Mouse (Mus musculus) layer of hippocampus, adult 11-12 months (tissue): ENCODE measurements around the gene Tle3.

Source experiments
- DNase-seq: peaks from one replicate; pipeline ENCODE4 v3.0.0; 2022; ENCODE audit warnings: low spot score

The Tle3 gene

DNA sequence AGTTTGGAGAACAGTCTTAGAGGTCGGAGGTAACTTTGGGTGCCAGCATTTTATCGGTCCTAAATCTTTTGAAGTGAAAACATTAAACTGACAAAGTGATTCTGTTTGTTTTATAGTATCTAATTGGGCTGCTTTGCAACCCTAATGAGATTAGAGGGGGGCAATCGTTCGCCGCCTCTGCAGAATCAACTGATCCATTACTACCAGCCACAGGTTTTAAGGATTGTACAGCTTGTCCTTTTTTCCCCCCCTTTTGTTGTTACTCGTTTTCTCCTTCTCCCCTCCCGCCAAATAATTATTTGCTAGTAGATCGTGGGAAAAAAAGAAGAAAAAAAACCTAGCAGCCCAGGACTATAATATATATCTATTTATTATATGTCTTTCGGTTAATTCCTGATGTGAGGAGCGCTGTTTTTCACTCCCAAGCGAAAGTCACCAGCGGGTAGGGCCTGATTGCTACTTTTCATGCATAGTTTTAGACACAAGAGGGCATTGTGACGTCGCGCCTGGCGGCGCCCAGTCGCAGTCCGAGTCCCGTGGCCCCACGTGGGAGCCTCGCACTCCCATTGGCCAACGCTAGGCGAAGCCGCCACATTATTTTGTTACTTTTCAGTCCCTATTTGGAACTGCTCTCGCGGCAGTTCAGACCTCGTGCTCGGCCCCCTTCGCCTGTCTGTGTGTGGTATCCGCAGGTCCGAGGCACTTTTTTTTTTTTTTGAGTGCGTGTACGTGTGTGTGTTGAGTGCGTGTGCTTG is at the start of gene Tle3:
Gene Tle3, plus strand, starts transcription at position 612 of the 755 bp plus-strand sequence.
- DNase-seq: peak; percentile 99

DNA sequence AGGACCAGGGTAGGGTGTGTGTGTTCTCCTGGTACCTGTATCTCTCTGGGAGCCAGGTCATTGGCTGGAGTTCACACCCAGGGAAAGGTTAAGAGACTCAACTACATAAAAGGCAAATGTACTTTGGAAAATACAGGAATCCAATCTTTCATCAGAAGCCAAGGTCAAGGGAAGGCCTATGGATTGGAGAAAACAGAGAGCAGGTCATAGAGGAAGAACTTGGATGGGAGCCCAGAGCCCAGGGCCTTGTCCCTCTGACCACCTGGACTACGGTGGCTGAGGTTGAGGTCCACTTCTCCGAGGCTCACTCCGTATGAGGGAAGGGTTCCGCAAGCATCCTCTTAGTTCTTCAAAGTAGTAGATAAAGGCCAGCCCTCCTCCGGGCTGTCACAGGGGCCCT is 48.9 kb upstream of the Tle3 start:
- no peak for DNase-seq

DNA sequence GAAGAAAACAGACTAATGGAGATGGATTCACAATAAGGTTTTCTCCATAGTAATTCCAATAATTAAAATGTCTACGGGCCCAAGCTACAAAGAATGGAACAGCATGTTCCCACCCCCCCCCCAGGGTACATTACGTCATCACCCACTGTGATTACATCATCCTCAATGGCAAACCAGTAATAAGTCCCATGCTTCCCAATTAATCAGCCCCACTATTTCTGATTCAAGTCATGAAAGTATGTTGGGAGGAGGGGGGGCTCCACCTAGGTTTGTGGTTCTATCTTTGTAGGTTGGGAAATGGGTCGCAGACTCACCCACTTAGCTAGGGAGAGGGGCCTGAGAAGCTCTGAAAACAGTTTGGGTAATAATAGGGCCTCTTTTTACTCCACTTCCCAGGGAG is 48.3 kb upstream of the Tle3 start:
- no peak for DNase-seq

DNA sequence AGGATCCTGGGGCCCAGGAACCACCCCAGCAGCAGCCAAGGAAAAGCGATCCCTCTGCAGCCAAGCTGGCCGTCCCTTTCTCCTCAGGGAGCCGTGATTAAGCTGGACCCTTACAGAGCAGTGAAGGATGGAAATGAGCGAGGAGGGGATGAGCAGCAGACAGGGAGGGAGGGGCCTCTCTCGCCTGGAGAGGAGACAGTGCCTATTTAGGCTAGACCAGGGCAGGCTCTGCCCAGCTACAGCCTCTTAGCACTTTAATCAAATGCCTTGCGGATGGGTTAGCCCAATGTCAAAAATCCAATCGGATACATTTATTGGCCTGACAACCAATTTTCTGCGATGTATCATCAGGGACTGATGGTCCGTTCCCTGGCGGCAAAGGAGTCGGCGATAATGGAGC is 47.8 kb upstream of the Tle3 start:
- no peak for DNase-seq

DNA sequence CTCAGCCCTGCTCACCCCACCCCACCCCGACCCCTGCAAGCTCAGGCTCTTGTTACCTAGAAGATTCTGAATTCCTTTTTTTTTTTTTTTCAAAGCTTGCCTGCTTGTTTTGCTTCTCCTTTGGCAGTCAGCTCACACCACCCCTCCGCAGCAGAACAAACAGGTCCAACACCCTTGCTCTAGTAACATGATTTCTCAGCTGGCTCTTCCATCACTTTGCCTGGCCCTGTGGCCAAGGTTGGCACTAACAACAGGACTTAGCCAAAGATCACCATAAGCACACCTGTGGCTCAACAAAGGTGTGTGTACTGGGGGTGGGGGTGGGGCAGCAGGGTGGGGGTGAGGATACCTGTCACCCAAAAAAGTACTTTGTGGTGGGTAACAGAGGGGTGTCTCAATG is 47.2 kb upstream of the Tle3 start:
- no peak for DNase-seq

DNA sequence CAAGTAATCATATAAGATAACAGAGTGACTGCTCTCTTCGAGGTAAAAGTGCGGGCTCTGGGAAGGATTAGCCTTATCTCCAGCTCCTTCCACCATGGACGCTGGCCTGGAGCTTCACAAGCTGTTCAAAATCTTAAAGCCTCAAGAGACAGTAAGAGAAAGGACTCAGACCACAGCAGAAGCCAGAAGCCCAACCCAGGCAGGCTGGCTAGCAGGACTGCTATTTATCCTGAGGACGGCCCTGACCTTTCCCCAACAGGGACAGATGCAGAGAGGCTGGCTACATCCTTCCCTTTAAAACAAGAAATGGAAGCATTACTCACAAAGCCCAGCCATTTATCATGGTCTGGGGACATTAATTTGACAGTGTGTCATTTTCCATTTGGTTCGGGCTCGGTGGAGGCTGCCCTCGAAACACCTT is 46.2 kb upstream of the Tle3 start:
- DNase-seq: no peak

DNA sequence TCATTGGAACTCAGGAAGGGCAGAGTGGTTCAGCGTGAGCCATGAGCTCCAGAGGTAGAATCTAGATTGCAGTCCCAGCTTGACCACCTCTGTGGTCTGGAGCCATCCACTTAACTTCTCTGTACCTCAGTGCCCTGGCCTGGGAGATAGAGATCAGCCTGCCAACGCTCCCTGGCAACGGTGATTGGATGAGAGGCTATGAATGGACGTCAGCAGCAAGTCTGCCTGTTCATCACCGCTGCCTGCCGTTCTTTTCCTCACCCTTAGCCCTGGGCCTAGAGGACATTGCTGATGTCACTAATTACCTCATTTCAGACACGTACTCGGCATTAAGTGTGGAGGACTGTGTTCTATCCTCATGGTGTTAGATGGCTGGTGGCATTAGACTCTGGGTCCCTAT is 45.2 kb upstream of the Tle3 start:
- no peak for DNase-seq

DNA sequence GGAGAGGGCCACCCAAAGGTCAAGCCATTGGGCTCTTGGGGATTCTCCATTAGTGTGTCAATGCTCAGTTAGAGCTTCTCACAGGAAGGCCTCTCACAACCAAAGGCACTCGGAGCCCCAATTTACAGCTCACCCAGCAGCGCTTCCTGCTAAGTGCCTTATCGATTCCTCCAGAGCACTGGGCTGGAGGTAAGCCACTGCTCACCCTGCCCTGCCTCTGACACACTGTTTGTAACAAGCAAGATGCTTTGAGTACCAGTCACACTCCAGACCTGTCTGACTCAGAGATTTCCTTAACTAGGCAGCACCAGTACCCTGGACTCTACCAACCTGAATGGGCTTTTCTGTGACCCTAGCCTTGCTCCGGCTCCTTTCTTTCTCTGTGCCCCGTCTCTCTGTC is 44.0 kb upstream of the Tle3 start:
- no peak for DNase-seq

DNA sequence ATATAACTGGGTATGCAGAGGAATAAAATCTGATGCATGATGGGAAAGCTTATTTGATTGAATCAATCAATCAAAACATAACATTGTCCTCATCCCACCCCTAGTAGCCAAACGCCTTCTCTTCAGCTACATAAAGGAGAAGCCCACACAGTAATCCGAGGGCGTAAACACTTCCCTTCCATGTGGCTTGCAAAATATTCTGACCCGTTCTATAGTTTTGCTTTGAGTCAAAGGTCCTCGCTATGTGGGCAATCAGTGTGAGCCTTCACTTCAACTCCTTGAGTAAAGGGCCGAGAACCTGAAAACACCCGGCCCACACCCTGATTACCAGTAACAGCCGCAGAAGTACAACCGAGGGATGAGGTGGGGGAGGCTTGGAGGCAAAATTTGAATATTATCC is 41.4 kb upstream of the Tle3 start:
- DNase-seq: no peak

DNA sequence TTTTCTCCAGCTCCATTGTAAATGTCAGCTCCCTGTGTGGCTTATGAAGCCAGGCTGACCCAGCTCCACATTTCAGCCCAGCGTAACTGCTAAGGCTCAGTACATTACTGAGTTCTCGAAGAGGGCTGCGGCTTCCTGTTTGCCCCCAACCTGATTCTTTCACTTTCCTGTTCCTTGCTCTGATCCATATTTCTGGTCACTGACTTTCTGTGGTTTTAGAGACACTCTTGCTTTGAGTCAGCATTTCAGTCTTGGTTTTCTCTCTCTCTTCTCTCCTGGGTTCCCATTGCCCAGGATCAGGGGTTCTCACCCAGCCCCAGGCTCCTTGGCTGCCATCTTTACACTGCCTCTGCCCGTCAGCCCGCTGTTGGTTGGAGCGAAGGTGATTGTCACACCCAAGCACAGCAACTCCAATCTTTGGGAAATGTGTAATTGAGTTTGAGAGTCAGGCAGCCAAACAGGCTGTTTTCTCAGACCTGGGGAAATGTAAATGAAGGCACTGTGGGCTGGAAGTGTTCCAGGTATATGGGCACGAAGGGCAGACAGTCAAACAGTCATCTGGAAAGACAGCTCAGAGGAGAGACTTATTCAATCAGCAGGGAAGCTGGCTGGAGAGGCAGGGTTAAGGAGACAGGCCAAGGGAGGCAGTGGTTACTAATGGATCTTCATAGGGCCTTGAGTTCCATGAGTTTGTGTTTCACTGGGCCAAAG is 39.8 kb upstream of the Tle3 start:
- DNase-seq: no peak

DNA sequence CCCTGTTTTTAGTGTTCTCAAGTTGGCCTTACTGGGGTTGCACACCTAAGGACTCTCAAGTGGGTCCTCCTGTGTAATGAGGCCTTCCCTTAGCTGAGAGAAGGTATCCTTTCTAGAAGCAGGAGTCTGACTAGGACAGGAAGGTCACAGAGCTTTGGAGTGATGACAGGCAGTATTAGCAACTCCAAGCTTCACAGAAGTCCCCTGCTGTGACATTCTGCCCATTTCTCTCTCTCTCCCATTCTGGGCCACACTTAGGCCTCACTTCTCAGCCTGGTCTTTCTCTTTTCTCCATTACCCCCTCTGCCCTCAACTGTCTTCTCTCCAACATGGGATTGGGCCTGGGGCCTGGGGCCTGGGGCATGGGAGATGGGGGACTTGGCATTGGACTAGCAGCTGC is 36.0 kb upstream of the Tle3 start:
- no peak for DNase-seq

DNA sequence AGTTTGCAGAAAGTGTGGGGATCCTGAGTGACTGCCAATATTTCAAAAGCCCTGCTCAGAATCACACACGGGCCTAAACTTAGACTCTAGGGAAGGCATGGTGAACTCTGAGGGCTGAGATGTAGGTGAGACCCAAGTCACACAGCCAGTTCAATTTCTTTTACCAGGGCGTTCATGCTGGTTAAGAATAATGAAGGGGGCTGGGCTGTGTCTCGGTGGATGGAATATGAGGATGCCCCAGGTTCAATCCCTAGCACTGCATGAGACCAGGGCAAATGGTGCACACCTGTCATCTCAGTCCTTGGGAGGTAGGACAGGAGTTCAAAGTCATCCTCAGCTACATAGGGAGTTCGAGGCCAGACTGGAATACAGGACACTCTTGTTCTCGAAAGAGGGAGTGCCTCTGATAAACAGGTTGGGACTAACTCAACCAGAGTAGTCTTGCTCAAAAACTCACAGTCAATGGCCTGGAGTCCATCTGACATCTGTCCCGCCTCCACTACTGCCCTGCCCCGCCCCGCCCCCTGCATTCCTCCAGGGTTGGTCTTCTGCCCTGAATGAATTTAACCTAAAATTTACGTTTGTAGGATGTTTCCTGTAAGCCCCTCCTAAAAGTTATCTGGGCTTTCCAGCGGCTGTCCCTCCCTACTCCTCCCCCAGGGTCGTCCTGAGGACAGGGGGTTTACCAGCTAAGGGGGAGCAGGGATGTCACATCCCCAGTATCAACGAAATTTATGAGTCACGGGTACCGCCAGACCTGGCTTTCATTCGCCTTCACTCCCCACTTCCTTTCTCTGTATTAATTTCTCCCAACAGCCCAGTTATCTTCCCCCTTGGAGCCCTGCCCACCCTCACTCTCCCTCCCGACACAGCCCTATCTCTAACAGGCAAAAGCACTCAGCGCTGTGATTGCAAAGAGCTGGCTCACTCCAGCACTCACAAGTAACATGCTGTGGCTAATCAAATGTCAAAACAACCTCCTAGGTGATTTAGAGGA is 35.3 kb upstream of the Tle3 start:
- DNase-seq: no peak

DNA sequence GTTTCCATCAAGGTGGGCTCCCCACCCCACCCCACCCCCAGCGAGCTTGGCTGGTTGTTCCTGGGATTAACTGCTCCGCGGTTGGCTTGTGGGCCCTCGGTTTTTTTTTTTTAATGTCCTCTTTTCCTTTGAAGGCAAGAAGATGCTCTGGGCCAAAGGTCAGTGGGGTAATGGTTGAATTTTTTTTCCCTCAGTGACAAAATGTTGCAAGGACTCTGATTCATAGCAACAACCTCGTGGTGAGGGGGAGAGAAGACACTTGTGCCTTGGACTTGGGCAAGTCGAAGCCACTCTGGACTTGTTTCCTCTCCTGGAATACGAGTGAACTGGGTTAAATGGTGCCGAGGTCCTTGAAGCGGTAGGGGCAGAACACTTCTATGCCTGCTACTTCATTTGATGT is 34.5 kb upstream of the Tle3 start:
- DNase-seq: no peak

DNA sequence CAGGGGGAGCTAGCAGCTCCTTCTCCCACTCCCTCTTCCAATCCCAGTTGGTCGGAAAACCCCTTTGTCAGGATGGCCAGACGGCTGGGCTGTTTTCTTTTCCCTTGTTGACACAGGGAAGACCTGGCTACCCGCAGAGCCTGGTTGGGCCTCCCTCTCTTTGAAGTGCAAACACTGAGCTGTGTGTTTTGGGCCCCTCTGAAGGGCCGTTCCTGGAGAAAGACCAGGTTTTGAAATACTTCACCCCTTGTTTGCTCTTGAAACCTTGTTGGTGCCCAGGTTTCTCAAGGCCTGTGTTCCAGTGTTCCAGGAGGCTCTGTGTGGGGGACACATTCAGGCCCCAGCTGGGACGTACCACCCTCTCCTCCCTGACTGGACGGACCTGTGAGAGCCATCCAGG is 32.9 kb upstream of the Tle3 start:
- DNase-seq: no peak

DNA sequence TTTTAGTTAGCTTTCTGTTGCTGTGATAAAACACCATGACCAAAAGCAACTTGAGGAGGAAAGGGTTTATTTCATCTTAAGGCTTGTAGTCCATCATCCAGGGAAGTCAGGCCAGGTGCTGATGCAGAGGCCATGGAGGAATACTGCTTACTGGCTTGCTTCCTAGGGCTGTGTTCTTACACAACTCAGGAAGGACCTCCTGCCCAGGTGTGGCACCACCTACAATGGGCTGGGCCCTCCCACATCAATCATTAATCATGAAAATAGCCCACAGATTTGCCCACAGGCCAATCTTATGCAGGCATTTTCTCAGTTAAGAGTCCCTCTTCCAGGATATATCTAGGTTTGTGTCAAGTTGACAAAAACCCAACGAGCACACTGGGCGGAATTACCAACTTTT is 31.8 kb upstream of the Tle3 start:
- no peak for DNase-seq

DNA sequence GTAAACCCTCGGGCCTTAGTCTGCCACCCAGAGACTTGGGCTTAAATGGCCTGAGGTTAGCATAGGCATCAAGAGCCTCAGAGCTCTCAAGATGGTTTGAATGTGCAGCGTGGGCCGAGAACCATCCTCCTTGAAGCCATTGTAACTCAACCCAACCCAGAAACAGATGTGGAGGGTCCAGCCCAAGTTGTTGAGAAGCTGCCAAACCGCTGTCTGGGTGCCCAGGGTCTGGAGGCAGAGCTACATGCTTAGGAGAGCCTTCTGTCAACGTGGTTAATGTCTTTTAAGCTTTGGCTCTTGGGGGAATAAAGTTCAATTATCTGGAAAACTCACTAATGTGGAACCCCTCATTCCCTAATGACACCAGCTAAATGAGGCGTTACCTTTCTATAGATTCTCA is 29.9 kb upstream of the Tle3 start:
- DNase-seq: no peak

DNA sequence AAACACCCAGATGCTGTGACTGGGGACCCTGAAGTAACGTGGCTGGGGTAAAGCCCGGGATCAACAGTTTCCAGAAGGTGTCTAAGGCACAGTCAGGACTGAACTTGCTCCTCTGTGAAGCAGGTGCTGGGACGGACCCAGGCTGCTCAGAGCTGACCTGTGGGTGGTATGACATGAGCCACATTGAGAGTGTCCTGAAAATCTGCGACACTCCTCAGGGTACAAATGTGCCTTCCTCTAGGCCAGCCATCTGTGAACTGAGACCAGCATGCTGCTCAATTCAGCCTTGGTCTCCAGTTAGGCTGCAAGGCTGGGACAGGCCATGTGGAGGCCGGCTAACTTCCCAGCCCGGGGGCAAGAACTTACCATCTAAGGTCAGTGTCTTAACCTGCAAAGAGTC is 27.5 kb upstream of the Tle3 start:
- no peak for DNase-seq

DNA sequence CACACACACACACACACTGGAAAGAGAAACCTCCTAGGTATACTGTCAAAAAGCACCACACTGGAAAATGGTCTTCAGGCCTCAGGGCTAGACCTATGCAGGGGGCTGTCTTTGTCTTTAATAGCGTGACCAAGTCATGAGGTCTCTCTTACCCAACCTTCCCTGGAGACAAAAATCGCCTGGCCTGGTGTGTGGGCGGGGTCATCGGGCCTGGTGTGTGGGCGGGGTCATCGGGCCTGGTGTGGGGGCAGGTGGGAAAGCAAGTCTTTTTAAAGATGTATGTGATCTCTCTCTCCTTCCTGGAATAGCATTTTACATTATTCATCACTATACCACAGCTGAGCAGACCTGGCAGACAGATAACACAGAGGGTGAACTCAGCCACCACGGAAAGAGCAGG is 25.2 kb upstream of the Tle3 start:
- no peak for DNase-seq

DNA sequence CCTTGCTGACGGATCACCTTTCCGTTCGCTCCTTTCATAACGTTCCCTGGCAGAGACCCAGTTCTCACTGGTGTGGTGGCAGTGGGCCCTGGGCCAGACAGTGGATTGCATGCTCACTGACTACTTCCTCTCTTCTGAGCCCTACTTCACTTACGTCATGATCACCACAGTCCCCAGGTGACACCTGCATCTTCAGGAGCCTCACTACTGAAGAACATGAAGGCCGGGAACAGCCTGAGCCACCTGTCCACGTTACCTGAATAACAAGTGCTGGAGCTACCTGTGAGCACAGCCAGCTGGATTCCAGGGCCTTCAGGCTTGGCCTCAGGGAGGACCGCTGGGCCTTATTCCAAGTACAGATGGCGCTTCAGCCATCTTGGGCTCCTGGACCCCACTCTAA is 24.1 kb upstream of the Tle3 start:
- DNase-seq: no peak

DNA sequence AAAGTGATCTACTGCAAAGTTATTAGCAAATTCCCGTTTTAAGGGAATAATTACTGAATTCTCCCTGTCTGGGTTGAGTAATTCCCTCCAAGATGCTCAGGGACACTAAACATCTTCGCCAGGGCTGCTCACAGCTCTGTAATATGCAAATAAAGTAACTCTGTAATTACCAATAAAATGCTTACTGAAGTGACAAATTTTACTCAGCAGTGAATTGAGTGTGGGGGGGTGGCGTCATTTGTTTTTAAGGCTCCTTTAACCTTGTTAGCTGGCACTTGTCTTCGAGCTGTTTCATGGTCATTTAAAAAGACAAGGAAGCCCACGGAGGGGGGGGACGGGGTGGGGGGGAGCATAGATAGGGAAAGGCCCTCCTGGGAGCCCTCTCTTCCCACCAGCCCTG is 23.6 kb upstream of the Tle3 start:
- no peak for DNase-seq

DNA sequence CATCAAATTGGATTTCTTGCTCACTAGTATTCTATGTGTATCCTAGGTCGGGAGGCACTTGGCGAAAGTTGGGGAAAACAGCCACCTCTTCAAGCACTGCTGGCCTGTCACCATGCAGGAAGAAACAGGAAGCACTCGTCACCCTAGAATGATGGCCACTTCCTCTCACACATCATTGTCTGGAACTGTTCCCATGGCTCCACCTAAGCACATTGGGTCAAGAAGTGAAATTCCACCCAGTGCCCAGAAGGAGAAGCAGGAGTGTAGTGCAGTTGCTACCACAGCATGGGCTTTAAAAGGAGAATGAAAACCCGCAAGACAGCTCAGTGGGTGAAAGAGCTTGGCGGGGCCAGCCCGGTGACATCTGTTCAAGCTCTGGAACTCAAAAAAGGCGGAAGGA is 22.5 kb upstream of the Tle3 start:
- peak; percentile 29 for DNase-seq

DNA sequence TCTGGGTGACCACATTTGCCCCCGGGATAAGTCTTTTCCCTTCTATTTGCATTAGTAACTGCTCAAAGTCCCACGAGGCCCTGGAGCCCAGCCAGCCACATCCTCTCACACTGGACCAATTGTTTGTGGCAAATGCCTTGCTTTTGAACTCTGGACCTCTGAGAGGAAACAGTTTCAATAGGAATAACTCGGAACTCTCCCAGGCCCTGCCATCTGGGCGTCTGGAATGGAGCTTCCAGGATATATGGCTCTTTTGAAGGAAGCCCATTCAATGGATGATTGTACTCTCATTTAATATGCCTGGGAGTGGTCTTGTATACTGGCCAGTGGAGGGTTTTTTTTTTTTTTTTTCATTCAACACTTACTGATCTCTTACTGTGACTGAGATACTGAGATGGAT is 21.0 kb upstream of the Tle3 start:
- peak; percentile 32 for DNase-seq

DNA sequence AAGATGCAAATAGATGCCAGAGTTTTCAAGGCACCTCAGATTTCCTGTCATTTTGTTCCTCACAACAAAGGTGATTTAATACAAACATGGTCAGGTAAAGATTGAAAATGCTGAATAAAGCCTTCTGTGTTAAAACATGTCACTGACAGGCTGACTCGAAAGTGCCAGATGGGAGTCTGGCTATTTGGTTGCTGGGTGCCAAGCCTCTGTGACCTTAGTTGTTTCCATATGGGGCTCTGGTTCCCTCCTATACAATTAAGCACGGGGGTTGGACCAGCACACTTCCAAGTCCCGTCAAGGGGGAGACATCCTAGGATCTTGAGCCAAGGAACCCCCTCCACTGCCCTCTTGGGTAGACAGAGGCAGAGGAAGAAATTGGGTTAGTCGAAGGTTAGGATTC is 13.2 kb upstream of the Tle3 start:
- no peak for DNase-seq
